Mouse (Mus musculus): ENCODE results near the gene Tle2. TPM values are rescaled to one million over a fixed set of nuclear protein-coding genes. Genes with fewer than 3 reads are reported as not detected.

Gene Tle2
- polyA plus RNA-seq, 2 experiments = 38.1 to 250 TPM

DNA sequence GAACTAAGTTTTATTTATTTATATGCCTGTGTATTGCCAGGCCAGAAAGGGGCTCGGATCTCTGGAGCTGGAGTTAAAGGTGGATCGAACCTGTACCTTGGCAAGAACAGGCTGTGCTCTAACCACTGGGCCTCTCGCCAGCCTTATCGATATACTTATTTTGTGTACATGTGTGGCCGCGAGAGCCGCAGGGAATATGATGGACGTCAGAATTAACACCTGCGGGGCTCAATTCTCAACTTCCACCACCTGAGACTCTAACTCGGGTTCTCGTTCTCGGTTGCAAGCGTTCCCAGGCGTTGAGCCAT is 31.3 kb downstream of the Tle2 start:
- no peak for TF ChIP-seq POLR2A (IDR thresholded peaks at IDR 0.05; ENCODE audit: borderline replicate concordance, extremely low read depth, insufficient read depth, insufficient read length)
- DNase-seq (ENCODE audit: low spot score) (peak; percentile 31), ATAC-seq (ENCODE audit: low FRiP score, low read depth) (no peak; the same call in 1 of the 2 replicates)
- H3K9ac ChIP-seq (ENCODE audit: low read depth, low read length, severe bottlenecking) = 0 out of 2 replicates have a peak overlapping the region, but pooled peaks have one; percentile 17
- peak overlapping the region; percentile 62 for H3K4me3 ChIP-seq (replicated peaks; ENCODE audit: low read length)
- WGBS = 3% methylated on average over 14 of the region's 14 CpGs
- peak overlapping the region; percentile 77 for H3K27ac ChIP-seq (replicated peaks; ENCODE audit: low read depth, low read length)
- no peaks in the 10 kb centered on the region for H3K9me3 ChIP-seq (ENCODE audit: control insufficient read depth, low read length)
- no peaks in the 10 kb centered on the region for H3K36me3 ChIP-seq (ENCODE audit: control insufficient read depth, insufficient read depth, low read length)
- peaks cover 27% of the 10 kb centered on the region for H3K4me1 ChIP-seq (ENCODE audit: control insufficient read depth, insufficient read depth, low read length)
- H3K27me3 ChIP-seq (ENCODE audit: control insufficient read depth, insufficient read depth, low read length) = no peaks in the 10 kb centered on the region
- peak overlapping the region; percentile 97 for H3K4me2 ChIP-seq (replicated peaks; ENCODE audit: low read depth, low read length, severe bottlenecking)

DNA sequence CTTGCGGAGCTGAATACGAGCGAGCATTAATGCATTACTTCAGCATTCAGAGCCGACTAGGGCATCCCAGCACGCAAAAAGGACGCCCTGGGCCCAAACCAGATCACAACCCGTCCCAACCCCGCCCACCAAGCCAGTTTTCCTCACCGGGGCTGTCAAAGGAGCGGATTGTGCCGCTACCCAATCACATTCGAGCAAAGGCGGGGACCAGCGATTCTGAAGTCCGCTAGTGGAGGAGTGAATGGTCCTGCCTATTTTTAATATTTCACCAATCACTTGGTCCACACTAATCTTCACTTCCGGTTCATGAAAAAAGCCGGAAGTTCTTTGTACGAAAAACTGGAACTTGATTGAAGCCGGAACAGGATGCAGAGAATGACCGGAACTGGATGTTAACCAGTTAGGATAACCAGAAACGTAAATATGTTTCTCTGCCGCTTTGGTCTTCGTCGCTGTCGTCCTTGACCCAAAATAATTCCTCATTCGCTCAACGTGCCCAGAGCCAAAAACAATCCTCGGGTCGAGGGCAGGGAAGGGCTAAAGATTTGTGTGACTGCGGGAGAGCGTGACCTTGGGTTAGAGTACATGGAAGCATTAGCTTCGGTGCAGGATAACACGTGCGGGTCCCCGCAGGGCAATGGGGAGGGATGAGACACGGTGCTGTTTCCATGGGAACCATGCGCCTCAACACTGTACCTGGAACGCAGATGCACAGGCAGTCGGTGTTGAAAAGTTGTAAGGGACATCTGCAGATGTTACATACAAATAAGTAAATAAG is 31.8 kb downstream of the Tle2 start, which contains the start of gene BC025920:
Gene BC025920, plus strand, starts transcription at position 297 of the 778 bp plus-strand sequence.
- under 1% methylated on average over 39 of the region's 39 CpGs for WGBS
- Histone ChIP-seq H3K9me3 (ENCODE audit: control insufficient read depth, low read length) (no peaks in the 10 kb centered on the region), H3K27ac (replicated peaks; ENCODE audit: low read depth, low read length) (peak within 1 kb of the TSS; percentile 91), H3K4me1 (ENCODE audit: control insufficient read depth, insufficient read depth, low read length) (peaks cover 23% of the 10 kb centered on the region), H3K4me3 (replicated peaks; ENCODE audit: low read length) (peak within 1 kb of the TSS; percentile 62), H3K4me2 (replicated peaks; ENCODE audit: low read depth, low read length, severe bottlenecking) (peak within 1 kb of the TSS; percentile 97), H3K36me3 (ENCODE audit: control insufficient read depth, insufficient read depth, low read length) (no peaks in the 10 kb centered on the region), H3K9ac (ENCODE audit: low read depth, low read length, severe bottlenecking) (peak within 1 kb of the TSS; percentile 60), H3K27me3 (ENCODE audit: control insufficient read depth, insufficient read depth, low read length) (no peaks in the 10 kb centered on the region)
- DNase-seq (ENCODE audit: low spot score) = peak; percentile 98
- ATAC-seq (ENCODE audit: low FRiP score, low read depth) = peak; percentile 88
- TF ChIP-seq POLR2A (IDR thresholded peaks at IDR 0.05; ENCODE audit: borderline replicate concordance, extremely low read depth, insufficient read depth, insufficient read length) = no peak

DNA sequence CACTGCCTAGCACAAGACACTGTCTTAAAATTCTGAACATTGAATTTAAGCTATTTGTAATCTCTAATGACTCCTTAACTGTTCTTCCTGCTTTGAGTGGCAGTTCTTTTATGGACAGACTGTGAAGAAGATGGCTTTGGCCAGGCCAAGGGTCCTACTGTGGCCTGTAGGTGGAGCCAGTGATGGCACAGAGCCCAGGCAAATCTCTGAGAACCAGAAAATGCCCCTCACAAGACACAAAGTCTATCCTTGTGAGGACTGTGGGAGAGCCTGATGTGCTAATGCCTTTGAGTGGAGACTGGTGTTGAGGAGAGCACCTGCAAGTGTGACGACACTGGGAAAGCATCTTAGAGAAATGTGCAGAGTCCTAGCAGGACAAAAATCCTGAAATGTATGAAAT is 33.9 kb downstream of the Tle2 start:
- no peak overlapping the region for H3K4me3 ChIP-seq (replicated peaks; ENCODE audit: low read length)
- TF ChIP-seq POLR2A (IDR thresholded peaks at IDR 0.05; ENCODE audit: borderline replicate concordance, extremely low read depth, insufficient read depth, insufficient read length) = no peak
- H3K36me3 ChIP-seq (ENCODE audit: control insufficient read depth, insufficient read depth, low read length) = no peaks in the 10 kb centered on the region
- H3K4me1 ChIP-seq (ENCODE audit: control insufficient read depth, insufficient read depth, low read length) = peaks cover 14% of the 10 kb centered on the region
- WGBS = 88% methylated on average over 1 of the region's 1 CpGs
- no peaks in the 10 kb centered on the region for H3K9me3 ChIP-seq (ENCODE audit: control insufficient read depth, low read length)
- no peak for DNase-seq (ENCODE audit: low spot score)
- no peak overlapping the region for H3K27ac ChIP-seq (replicated peaks; ENCODE audit: low read depth, low read length)
- ATAC-seq (ENCODE audit: low FRiP score, low read depth) = no peak
- H3K9ac ChIP-seq (ENCODE audit: low read depth, low read length, severe bottlenecking) = no peak overlapping the region
- H3K4me2 ChIP-seq (replicated peaks; ENCODE audit: low read depth, low read length, severe bottlenecking) = no peak overlapping the region
- no peaks in the 10 kb centered on the region for H3K27me3 ChIP-seq (ENCODE audit: control insufficient read depth, insufficient read depth, low read length)

DNA sequence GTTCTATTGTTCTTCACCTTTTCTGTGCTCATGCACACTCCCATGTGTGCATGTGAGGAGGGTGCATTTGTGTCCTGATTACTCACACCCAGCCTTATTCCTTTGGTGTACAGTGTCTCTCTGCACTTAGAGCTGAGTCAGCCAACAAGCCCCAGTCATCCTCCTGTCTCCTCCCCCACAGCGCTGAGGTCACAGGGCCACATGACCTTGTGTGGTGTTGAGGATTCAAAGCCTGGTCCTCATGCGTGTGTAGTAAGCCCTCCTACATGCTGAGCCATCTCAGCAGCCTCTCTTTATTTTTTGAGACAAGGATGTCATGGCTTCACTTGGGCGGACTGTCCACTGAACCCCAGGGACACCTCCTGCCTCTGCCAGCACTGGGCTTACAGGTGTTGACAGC is 38.4 kb downstream of the Tle2 start:
- Histone ChIP-seq H3K4me3 (replicated peaks; ENCODE audit: low read length) (no peak overlapping the region), H3K9me3 (ENCODE audit: control insufficient read depth, low read length) (no peaks in the 10 kb centered on the region), H3K4me2 (replicated peaks; ENCODE audit: low read depth, low read length, severe bottlenecking) (no peak overlapping the region), H3K36me3 (ENCODE audit: control insufficient read depth, insufficient read depth, low read length) (no peaks in the 10 kb centered on the region), H3K27me3 (ENCODE audit: control insufficient read depth, insufficient read depth, low read length) (no peaks in the 10 kb centered on the region), H3K9ac (ENCODE audit: low read depth, low read length, severe bottlenecking) (no peak overlapping the region), H3K27ac (replicated peaks; ENCODE audit: low read depth, low read length) (no peak overlapping the region), H3K4me1 (ENCODE audit: control insufficient read depth, insufficient read depth, low read length) (peaks cover 12% of the 10 kb centered on the region)
- TF ChIP-seq POLR2A (IDR thresholded peaks at IDR 0.05; ENCODE audit: borderline replicate concordance, extremely low read depth, insufficient read depth, insufficient read length) = no peak
- DNase-seq (ENCODE audit: low spot score) = no peak
- ATAC-seq (ENCODE audit: low FRiP score, low read depth) = no peak
- WGBS = 63% methylated on average over 3 of the region's 3 CpGs

DNA sequence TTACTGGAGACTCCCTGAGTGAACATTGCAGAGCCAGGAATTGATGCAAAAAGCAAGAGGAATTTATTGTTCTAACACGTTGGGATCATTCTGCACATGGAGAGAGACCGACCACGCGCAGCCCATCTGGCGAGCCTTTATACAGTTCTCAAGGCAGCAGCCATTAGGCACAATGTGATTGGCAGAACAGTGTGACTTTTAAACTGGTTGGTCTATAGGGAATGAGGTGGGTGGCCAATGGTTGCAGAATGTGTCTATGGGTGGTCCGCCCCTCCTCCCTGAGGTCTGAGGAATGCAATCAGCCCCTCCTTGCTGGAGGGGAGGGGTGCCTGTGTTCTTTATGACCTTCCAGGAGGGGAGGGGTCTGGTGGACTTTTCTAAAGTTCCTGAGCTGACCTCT is 41.1 kb downstream of the Tle2 start:
- ATAC-seq (ENCODE audit: low FRiP score, low read depth) (peak; percentile 75), DNase-seq (ENCODE audit: low spot score) (peak; percentile 66)
- TF ChIP-seq POLR2A (IDR thresholded peaks at IDR 0.05; ENCODE audit: borderline replicate concordance, extremely low read depth, insufficient read depth, insufficient read length) = no peak
- Histone ChIP-seq H3K4me1 (ENCODE audit: control insufficient read depth, insufficient read depth, low read length) (peaks cover 12% of the 10 kb centered on the region), H3K27me3 (ENCODE audit: control insufficient read depth, insufficient read depth, low read length) (no peaks in the 10 kb centered on the region), H3K36me3 (ENCODE audit: control insufficient read depth, insufficient read depth, low read length) (no peaks in the 10 kb centered on the region), H3K4me2 (replicated peaks; ENCODE audit: low read depth, low read length, severe bottlenecking) (no peak overlapping the region), H3K9me3 (ENCODE audit: control insufficient read depth, low read length) (no peaks in the 10 kb centered on the region), H3K4me3 (replicated peaks; ENCODE audit: low read length) (no peak overlapping the region), H3K27ac (replicated peaks; ENCODE audit: low read depth, low read length) (peak overlapping the region; percentile 40; the same call in 1 of the 2 replicates), H3K9ac (ENCODE audit: low read depth, low read length, severe bottlenecking) (no peak overlapping the region)
- 19% methylated on average over 6 of the region's 6 CpGs for WGBS
